Mouse (Mus musculus): ENCODE results near the gene Cdkn2a.

Cdkn2a gene

DNA sequence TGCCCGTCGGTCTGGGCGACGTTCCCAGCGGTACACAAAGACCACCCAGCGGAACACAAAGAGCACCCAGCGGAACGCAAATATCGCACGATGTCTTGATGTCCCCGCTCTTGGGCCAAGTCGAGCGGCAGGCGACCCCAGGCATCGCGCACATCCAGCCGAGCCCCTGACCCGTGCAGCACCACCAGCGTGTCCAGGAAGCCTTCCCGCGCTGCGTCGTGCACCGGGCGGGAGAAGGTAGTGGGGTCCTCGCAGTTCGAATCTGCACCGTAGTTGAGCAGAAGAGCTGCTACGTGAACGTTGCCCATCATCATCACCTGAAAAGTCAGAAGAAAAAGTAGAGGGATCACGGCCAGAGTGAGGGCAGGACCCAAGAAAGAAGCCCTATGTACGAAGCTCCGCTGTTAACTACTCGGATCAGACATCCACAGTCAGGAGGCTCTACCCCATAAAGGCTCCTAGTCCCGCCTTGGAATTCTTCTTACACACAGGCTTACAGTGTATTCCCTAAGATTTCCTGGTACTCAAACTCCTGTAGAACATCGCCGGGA is 17.7 kb downstream of the Cdkn2a start:
- no peak for DNase-seq

DNA sequence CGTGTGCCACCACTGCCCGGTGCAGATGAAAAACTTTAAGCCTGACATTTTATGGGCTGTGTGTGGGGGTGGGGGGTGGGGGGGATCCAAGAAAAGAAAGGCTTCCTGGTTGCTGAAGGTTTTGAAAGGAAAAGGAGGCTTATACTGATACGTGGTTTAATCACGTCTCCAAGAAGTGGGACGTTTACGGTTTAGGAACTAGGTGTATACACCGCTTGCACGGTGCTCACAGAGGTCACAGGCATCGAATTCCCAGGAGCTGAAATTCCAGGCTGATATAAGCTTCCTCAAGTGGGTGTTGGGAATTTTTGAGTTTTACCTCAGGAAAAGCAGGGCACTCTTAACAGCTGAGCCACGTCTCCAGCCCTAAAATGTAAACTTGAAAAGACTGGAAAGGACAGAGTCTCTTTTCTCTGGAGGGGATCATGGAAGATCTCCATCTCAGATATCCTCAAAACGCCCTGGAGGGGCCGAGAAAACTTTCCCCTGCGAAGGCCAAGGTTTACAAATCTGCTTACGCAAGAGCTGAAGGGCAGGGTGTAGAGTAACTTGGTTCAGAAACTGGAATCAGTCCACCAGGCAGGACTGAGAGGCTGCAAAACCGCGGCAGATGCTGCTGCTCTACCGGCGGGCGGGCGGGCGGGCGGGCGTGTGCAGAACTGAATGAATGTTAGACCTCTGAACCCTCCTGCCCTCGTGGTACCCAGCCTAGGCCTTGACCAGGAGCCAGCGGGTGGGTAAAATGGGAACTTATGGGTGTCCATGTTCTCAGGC is 18.5 kb downstream of the Cdkn2a start:
- DNase-seq, result no peak

DNA sequence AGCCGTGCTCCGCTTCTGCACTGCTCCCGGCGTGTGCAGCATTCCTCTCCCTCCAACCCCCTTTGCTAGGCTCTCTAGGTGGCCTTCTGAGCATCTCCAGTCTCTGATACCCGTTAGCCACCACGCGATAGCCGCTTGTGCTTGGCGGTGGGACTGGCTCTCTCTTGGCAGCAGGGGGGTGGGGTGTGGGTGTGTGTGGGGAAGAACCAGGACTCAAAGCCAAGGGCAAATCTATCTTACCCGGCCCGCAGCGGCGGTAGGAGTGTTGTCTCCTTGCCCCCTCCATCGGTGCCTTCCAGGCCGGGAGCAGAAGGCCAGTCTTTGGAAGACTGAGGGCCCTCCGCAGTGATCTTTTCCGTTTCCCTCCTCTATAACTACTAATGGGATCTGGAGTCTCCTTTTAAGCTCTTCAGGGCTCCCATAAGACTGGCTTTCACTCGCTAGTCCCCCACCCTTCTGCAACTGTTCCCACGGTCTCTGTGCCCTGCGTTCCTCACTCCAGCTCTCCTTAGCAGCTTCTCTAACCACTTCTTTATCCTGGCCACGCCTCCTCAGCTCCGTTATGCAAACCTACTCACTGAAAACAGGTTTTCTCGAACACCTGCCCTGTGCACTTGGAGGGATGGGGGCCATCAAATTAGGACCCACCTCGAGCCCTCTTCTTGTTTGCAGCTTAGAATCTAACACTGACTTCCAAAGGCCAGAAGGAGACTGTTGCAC is 19.5 kb downstream of the Cdkn2a start:
- DNase-seq, result no peak

DNA sequence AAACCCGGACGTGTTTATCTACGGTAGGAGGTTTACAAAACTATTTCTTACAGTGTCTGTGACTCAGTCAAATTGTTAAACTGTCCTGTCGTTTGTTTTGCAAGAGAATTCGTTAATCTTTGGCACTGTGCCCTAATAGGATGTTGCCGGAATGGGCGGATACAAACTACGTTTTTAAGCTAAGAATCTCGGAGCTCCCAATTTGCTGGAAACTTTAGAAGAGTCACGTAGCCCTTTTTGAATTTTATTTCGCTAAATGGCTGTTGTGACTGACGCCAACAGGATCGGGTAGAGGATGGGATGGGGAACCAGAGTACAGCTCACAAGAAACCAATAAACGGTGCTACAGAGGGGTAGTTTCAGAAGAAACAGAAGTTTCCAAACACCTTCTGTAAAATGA is 20.4 kb downstream of the Cdkn2a start:
- no peak for DNase-seq

DNA sequence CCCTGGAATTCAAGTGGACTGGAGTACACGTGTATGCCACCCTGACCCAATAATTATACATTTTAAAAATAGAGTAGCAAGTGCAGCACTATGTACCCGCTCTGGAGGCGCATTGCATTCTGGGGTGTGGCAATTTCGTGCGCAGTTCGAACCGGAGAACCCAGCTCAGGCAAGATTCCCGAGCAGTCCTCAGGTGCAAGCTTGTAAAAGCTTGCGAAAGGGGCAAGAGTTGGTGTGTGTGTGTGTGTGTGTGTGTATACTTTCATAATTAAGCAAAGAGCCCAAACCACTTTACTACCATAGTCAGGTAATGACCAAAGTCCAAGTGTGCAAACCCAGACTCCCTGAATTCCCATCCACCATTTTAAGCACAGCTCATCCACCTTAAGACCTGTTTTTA is 20.9 kb downstream of the Cdkn2a start:
- DNase-seq, result no peak

DNA sequence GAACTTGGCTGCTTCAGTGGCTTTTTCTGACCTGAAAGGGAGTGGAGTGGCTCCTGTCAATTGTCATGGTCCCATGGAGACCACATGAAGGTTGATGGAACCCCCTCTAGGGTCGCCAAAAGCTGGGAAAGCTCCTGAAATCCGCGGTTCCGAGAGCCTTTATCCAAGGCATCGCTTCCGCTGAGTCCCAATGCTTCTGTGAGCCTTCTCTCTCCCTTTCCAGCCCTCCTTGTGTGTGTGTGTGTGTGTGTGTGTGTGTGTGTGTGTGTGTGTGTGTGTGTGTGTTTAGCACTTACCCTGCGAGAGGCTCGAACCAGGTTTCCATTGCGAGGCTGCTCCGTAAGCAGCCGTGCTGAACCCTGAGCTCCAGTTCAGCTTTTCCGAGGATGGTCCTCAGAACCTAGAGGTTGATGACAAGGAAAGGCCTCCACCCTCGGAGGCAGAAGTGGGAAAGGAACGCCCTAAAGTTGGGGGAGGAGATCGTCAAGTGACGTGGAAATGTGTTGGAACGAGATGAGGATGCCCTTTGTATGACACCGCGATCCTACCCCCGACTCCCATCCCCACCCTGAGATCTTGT is 21.4 kb downstream of the Cdkn2a start:
- no peak for DNase-seq

DNA sequence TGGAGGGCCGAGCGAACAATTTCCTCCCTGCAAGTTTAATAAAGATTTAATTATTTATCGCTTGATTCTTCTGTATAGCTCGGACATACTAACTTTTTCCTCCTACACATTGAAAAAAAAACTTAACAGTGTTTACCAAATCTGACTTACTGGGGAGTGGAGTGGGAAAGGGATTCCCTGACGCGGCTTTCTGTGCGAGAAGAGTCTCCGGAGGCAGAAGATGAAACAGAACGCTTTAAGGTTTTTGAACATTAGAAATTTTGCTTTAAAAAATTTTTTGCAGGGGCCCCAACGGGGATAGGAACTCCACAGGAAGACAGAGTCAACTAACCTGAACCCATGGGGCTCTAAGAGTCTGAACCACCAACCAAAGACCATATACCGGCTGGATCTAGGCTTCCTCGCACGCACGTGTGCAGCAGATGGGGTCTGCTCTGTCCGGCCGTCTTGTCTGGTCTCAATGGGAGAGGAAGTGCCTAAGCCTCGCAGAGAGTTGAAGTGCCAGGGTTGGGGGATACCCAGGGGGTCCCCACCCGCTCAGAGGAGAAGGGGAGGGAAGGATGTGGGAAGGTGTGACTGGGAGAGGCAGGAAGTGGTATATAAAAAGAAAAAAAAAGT is 22.2 kb downstream of the Cdkn2a start:
- no peak for DNase-seq

DNA sequence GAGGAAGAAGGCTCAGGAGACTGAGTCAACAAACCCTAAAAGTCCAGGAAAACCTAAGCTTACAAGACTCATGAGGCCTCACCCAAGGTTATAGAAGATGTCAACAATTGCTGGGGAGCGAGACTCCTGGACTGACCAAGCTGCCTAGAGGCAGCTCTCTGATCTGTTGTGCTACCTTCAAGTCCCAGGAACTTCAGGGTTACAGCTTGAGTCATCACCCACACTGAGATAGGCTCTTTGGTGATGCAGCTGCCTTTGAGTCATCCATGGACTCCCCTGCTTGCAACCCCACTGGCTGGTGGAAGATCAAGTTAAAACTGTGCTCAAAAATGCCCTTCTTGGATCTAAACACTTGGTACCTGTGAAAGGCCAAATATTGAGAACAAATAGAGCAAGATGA is 36.7 kb downstream of the Cdkn2a start:
- no peak for DNase-seq

DNA sequence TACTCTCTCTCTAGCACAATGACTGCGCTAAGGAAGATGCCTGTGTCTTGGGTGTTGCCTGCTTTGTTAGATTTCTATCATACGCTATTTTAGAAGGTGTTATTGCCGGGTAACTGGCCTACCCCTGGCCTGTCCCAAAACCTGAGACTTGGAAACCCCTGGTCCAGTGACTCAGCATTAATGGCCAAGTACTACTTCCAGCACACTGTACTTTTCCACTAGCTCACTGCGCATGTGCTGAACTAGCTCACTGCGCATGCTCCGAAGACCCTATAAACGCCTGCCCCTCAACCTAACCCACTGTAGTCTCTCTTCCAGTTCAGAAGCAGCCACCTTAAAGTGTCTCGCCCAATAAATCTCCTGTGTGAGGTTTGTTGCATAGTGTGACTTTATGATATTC is 60.0 kb downstream of the Cdkn2a start:
- no peak for DNase-seq
